Mouse (Mus musculus) liver, adult 2 months (tissue): ENCODE results near the gene Btbd2.

ENCODE experiments used
- CTCF ChIP-seq: fragments of 200-500 bp; IDR thresholded peaks from 2 replicates; pipeline ENCODE4 v1.5.1; 2011; ENCODE audit warnings: low read depth, low read length, control low read depth
- POLR2A ChIP-seq: fragments of 200-500 bp; IDR thresholded peaks from 2 replicates; pipeline ENCODE4 v1.6.1; 2011; ENCODE audit warnings: low read length, control low read depth; ENCODE audit not compliant: insufficient read depth; ENCODE audit errors: extremely low read depth

GRCm38 (mm10) chr10:80604988-80605387 is 51.9 kb downstream of the Btbd2 start:
- no peak for TF ChIP-seq CTCF
- no peak for TF ChIP-seq POLR2A
